Mouse (Mus musculus) gastrocnemius, postnatal 36 days (tissue): ENCODE results near the gene Ddc. TPM values are rescaled to one million over a fixed set of nuclear protein-coding genes. Genes with fewer than 3 reads are reported as not detected.

Experiments used
- DNase-seq, 2 experiments: peaks; one replicate each; pipeline ENCODE4 v3.0.0; 2022
- intact Hi-C: fragments of 180-260 bp; cut with DNase I; formaldehyde crosslinking; loops from one replicate; pipeline ENCODE4 v1.15.1; 2025
- total RNA-seq, 2 experiments: library from RNA; stranded (reverse); gene quantifications; 2 replicates each; pipeline ENCODE4 v1.2.3; 2021

Gene Ddc
- total RNA-seq, 2 experiments from 2014 or later, result 0.66 to 0.86 TPM

DNA sequence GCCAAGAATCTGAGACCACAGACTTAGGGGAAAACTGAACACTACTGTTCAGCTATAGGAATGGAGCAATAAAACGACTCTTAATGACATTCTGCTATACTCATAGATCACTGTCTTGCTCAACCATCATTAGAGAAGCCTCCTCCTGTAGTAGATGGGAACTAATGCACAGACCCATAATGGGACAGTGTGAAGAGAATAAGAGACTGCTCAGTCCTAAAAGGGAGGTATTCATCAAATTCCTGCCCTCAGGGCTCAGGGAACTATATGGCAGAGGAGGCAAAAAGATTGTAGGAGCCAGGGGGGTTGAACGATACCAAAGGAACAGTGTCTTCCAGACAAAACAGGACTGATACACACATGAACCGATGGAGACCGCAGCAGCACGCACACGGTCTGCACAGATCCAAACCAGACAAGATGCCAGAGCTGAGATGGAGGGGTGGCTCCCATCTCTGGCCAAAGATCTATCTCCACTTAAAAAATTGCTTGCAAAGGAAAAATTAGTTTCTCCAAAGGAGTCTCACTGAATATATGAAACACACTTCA, 45.9 kb downstream of the Ddc start:
- intact Hi-C loops, result loop anchor here (5.0 kb wide), 1 partner anchor 40 kb away; no protein-coding TSS in a partner anchor
- DNase-seq, result no peak

DNA sequence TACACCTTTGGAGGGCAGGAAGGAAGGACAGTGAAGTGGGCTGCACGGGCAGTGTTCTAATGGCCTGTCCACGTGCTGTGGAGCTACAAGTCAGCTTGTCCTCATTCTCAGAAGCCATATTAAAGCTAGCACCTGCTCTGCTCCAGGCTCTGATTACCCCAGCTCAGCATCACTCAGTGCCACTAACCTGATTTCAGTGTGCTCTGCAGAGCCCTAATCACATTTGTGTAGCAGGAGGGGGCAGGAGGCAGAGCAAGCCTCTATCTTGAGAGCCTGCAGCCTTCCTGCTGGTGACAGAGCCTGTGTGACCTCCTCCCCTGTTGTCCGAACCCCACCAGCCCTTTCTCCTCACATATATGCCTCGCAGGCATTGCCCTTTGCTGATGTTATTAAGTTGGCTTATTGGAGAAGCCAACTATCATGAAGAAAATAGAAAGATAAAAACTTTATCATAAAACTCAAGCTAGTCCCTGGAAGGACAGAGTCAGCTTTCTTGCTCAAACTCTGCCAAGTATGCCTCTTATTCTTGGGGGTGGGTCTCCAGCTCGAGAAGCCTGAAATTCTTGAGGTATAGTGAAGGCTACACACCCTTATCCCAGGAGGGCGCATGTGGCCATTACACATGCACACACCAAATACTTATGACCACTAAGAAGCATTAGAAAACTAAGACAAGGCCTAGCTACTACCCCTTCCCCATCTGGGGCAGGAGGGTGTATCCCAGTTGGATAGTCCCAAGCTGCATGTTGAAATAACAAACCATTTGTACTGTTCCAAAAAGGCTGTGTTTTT, 47.3 kb downstream of the Ddc start:
- intact Hi-C loops, result loop anchor here (5.0 kb wide), 1 partner anchor 42 kb away; no protein-coding TSS in a partner anchor
- DNase-seq, result no peak

DNA sequence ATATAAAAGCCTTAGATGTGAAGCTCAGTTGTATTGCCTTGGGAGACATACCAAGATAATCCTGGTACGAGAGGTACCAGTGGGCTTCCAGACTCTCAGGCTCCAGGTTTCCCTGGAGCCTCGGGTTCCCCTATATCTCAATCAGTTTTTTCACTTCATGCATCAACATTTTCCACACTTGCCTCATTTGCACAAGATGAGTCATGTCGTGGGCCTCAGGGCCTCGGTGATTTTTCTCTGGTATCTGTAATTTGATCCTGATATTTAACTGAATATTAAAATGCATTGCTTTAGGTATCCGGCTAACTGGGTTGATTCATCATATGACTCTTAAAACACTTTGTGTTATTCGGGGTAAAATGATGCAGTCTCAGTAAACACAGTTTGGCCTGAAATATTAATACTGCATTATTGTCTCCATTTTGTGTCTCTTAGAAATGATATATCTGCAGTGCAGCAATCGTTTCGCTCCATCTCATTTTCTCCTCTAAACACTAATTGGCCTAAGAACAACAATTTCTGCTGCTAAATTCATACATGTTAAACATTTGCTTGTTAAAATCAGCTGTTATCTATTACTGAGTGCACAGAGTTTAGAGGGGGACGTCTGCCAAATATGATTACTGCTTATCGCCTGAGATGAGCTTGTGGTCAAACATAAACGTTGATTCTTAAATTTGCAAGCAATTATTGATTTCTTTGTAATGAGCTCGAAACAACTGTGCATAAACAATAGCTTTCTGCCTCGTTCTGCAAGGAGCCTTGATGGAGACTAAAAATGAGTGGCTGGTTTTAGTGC, 48.2 kb downstream of the Ddc start:
- DNase-seq, result no peak
- intact Hi-C loops, result loop anchor here (5.0 kb wide), 1 partner anchor 43 kb away; no protein-coding TSS in a partner anchor

DNA sequence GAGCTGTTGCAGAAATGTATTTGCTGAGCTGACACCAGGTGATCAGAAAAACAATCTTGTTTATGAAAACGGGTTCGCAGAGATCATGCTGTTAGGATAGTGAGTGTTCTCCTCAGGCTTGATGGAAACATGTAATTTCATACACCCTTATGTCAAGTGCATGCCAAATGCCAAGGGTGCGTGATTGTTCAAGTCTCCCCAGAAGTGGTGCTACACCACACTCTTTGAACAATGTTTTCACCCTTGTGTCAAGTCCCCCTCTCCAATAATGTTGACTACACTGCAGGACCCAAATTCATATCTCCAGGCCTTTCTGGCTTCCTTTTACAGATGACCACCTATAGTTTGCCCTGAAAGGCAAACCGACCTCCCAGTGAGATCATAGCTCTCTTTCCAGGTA, 49.5 kb downstream of the Ddc start:
- intact Hi-C loops, result no loop called here
- no peak for DNase-seq

DNA sequence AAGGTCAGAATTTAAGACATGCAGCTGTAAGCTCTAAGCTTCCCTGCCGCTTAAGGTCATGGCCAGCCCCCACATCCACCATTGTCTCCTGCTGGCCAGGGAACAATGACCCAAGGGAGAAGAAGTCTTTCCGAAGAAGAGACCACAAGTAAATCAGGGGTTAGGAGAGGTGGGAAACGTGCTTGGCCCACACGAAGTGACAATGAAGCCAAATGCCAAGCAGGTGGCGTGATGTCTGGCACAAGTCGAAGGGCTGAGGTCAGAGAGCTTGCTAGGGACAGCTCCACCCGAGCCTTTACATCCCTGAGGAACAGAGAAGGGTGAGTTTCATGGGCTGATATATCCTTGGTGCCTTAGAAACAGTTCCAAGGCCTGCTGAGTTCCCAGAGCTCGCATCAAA, 52.9 kb downstream of the Ddc start:
- intact Hi-C loops, result no loop called here
- peak; percentile 64 to 65 for DNase-seq

DNA sequence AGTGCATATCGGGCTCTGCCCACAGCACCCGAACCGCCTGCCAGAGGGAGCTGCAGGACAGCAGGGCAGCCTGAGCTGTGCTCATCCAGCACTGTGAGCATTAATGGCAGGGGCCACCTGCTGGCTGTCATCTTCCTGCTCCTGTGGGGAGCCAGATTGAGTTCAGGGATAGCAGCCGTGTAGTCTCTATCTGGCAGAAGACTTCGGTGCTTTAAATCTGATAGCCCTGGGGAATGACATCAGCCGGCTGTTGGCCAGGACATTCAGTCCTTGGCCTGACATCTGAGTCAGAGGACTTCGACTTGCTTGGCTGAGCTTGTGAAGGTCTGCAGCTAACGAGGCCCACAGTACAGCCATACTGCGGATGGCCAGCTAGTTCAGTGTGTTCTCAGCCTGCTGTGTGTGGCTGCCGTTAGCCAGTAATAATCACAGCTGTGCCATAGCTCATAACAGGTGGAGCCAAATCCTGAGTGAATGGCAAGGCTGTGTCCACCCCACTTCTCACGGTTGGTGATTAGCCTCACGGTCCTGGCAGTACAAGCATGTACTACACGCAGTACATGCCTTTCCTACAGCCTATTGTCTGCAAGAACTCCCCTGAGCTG, 53.5 kb downstream of the Ddc start:
- intact Hi-C loops, result loop anchor here (1.0 kb wide), 2 partner anchors 24 to 129 kb away; no protein-coding TSS in a partner anchor
- peak; percentile 91 to 95 for DNase-seq

DNA sequence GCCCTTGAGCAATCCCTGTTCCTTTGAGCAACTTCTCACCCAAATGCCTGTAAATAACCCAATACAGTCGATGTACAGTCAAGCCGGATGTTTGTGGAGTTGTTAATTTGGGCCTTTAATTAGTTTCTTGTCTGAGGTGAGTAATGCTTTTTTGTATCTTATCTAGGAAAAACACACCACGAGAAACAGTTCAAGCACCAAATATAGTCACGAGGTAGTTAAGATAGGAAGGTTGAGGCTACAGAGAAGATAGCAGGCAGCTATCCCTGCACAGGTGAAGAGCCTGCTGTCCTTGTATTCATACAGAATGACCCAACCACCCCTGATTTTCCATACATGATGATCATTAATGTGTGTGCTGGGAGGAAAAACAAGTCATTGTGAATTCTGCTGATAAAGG, 56.4 kb downstream of the Ddc start:
- intact Hi-C loops, result no loop called here
- DNase-seq, result no peak

DNA sequence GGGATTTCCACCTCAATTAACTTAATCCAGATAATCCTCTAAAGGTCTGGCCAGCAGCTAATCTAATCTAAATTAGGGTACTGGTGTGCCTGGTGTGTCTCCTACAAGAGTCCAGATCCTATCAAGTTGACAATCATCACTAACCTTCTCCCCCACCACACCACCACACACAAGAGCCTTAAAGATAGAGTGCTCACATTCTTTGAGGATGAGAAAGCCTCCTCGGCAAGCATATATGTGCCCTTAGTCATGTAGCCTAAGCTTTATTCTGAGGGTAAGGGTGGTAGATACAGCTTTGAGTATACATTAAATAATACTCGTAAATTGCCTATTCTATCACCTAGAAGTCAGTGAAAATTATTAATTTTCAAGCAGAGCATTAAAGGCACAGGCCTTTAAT, 57.2 kb downstream of the Ddc start:
- DNase-seq, result no peak
- intact Hi-C loops, result no loop called here

DNA sequence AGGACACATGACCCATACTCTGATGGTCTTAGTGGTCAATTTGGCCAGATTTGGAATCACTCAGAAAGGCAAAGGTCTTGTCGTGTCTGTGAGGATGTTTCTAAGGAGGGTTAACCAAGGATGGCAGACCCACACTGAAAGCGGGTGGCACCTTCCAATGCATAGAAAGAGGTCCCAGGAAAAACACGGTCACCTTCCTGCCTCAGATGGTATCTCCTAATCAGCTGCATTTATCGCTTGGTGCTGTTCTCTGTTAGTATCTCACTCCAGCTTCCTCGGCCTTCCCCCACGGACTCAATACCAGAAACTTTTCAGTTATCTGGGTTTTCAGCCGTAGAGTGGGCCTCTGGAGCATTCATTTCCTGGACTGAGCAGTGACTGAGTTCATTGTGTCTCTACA, 58.1 kb downstream of the Ddc start:
- no peak for DNase-seq
- intact Hi-C loops, result no loop called here

DNA sequence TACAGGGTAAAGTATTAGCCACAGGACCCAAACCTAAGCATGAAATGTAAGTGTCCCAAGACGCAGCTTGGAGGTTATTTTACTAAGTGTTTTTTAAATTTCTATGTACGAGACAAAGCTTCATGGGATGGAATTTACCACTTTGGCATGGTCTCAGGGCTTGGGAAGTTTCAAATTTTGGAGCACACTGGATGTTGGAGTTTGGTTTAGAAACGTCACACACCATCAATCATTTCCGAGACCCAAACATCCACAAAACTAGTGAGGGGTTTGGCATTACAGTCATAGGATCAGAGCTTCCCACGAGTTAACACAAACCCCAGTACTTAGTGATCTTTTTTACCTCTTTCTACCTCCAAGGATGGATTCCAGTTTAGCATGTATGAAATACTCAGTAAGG, 60.6 kb downstream of the Ddc start:
- DNase-seq, result no peak
- intact Hi-C loops, result no loop called here

DNA sequence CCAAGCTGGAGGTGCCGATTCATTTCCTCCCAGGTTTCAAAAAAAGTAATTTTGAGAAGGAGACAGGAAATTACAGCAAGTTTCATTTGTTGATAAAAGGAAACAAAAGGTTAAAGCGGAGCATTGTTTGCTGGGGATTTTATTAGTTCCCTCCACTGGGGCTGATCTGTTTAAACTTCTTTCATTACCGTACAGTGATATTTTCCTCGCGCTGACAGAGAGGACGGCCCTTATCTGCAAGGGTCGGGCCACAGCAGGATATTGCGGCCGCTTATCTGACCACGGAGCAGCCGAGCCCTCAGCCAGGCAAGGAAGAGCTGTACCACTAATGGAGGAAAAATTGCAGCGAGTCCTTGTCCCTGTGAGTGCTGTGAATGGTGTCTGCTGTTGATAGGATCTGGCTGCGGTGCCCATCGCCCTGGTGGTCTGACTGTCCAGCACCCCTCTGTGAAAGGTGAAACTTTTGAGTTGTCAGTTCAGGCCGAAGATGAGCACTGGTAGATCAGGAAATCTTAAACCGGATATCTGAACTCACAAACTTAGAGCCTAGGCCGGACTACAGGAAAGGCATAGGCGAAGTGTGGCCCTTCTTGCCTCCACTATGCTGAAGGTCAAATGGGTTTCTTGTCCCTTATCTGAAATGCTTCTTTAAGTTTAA, 61.1 kb downstream of the Ddc start:
- intact Hi-C loops, result no loop called here
- no peak for DNase-seq

DNA sequence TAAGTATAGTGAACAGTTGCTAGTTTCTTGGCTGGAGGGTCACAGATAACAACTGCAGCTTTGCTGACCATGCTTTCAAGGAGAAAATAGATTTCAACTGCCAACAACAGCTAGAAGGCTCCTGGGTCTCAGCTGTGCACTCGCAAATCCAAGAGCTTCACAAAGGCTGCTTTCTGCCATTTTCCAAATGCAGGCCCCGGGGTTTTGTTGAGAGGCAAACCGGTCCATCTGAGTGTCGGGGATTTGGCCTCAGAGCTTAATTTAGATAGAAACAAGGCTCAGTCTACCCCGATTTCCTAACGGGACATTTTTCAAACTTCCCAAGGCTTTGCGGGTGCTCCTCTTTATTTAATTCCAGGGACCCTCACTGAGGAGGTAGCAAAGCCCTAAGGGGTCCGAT, 61.7 kb downstream of the Ddc start:
- DNase-seq, result no peak
- intact Hi-C loops, result no loop called here

DNA sequence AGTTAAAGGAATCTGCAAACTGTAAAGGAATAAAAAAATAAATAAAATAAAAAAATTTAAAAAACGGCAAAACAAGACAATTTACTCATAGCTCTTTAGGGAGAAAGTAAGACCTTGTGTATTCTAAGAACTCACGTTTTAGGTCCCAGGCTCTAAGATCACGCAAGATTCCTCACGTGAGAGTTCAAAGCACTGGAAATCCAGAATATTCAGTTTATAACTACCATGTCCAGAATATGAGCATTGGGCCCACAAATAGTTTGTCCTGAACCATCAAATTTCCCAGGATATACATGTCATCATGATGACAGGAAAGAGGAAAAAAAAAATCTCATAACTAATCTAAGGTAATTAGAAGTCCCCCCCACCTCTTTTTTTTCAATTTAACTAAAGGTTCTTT, 62.2 kb downstream of the Ddc start:
- intact Hi-C loops, result no loop called here
- DNase-seq, result no peak

DNA sequence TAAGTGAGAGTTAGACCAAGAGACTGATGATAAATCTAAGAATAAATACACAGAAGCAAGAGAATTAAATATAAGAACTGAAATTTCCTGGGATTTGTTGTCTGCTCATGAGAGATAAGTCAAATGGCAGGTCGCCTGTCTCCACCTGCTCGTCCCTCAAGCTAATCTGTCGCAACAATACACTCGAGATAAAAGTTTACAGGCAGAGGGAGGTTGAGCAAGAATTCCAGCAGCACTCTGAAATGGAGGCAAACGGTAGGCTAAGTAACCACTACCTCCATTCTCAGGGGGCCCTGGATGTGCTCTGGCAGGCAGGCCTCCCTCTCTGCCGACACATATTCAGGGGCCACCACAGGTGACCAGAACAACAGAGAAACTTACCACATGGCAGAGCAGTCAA, 62.6 kb downstream of the Ddc start:
- DNase-seq, result no peak
- intact Hi-C loops, result no loop called here

DNA sequence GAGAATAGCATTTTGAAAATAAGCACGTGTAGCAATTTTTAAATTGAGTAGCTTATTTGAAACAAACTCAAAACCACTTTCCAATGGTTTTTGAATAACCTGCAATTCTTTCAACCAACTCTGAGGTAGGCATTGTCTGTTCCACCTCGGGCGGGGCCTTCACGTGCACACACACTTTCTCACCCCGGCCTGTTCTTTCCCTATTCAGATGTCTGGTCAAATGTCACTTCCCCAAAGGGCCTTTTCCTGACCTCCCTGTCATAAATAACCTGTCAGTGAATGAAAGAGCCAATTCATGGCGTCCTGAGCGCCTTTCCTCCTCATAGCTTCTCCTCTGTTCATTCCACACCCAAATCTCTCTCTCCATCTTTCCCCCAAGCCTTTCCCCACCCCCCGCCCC, 64.8 kb downstream of the Ddc start:
- intact Hi-C loops, result no loop called here

DNA sequence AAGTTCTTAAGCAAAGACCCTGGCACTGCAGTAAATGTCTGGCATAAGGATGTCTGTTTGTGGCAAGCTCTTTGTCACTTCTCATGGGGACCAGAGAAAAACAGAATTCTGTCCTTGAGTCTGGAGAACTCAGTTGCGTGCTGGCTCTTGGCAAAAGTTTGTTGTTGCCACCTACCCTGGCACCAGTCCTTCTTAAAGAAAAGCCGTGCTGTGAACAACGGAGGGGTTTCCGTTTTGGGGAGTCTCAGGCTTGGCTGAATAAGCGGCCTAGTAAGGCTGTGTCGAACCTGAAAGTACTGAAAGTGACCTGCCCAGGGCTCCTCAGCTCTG, 65.2 kb downstream of the Ddc start:
- DNase-seq, result no peak
- intact Hi-C loops, result no loop called here

More for the DNA sequence above, 64.8 kb downstream of the Ddc start:
- DNase-seq, result no peak

DNA sequence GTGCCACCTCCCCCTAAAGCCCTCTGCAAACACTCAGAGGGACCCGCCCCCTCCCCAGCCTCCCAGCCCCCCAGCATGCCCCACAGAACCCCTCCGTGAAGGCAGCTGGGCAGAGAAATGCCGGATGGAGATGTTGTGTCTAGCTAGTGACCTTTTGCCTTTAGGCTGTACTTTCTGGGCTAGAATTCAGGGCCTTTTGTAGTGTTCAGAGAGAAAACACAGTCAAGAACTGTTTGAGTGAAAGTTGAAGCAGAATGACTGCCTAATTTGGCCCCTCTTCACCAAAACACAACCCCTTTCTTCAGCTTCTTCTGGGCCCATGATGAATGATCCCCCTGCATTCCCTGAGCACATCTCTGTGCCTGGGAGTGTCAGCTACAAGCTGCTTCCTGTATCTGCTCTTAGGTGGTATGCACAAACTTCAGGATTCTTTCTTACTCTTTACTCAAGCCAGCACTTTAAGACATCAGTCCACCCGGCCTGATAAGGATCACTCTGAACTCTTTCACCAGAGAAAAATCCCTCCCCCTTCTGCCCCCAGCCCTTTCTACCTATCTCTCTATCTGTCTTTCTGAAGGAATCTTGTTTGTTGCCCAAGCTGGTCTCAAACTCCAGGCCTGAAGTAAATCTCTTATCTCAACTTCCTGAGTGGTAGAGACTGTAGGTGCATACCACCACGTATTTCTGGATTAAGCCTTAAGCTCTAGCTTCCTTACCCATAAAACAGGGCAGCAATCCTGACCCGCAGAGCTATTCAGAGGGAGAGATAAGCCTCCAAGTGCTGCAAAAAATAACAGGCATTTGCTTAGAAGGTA, 65.8 kb downstream of the Ddc start:
- DNase-seq, result no peak
- intact Hi-C loops, result no loop called here

DNA sequence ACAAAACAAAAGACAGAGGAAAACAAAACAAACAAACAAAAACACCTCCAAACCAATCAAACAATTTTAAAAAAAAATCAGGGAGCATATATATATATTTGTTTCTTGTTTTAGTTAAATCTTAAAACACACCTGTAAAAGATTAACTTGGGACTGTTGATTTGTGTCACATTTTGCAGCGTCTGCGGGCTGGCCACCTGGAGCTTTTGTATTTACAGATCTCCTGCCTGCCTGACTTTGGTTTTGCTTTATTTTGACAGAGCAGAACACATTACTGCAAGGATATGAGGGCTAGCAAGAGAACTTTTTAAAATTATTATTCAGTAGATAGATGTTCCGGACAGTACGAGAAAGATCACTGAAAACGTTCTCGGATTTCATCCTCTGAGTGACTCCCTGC, 66.4 kb downstream of the Ddc start:
- intact Hi-C loops, result no loop called here
- no peak for DNase-seq

DNA sequence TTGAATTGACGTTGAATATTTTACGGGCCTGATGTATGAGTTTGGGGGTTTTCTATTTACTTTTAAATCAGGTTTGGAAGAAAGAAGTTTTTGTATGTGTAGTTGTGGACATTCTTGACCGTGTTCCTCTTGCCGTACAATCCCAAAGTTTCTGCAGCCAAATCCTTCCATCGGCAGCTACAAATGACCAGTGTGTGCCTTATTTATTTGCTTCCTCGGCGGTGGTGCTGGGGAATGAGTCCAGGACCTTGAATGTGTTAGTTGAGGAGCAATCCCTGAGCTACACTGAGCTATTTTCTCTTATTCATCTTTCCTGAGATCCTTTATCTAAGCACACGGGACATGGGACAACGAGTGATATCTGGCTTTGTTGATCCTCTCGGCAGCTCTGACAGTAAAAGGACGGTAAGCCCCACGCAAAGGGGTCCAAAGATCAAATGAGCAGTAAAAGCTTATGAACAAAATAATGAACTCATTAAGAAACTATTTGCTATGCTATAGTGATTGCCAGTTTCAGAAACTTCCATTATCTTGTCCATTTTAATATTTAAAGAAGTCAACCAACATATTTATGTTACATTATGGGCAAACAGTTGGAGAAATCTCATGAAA, 67.0 kb downstream of the Ddc start:
- intact Hi-C loops, result no loop called here
- DNase-seq, result no peak
